Mouse (Mus musculus): ENCODE measurements around the gene Sept14. TPM values are rescaled to one million over a fixed set of nuclear protein-coding genes. Genes with fewer than 3 reads are reported as not detected.

Sept14 gene
- polyA plus RNA-seq (2015; fragmentation: Nextera tagmentation; extraction: Ambion mirVana), result not detected in 2 replicates

- no peaks in the 10 kb centered on the region for H3K27me3 ChIP-seq (replicated peaks; ENCODE audit: control insufficient read depth, insufficient read depth, low read length)
- H3K9me3 ChIP-seq (ENCODE audit: control insufficient read depth, low read length), result no peaks in the 10 kb centered on the region
- H3K36me3 ChIP-seq (ENCODE audit: control insufficient read depth, insufficient read depth, low read length), result no peaks in the 10 kb centered on the region
- H3K27ac ChIP-seq (ENCODE audit: low read length), result no peak within 1 kb of the TSS
- no peak within 1 kb of the TSS for H3K4me2 ChIP-seq (ENCODE audit: low read depth, low read length)
- H3K4me1 ChIP-seq (ENCODE audit: control insufficient read depth, insufficient read depth, low read length), result no peaks in the 10 kb centered on the region
- H3K4me3 ChIP-seq (ENCODE audit: low read length), result no peak within 1 kb of the TSS
- no peak within 1 kb of the TSS for H3K9ac ChIP-seq (ENCODE audit: low read depth, low read length)
- ATAC-seq, result no peak
- 66% methylated on average over 2 of the region's 2 CpGs for WGBS
Observed at GRCm38 (mm10) chr5:129708412-129708811, at the start of gene Sept14. Gene Sept14 (minus strand): TSS chr5:129708512.

GRCm38 (mm10) chr5:129756886-129757285 is 48.6 kb upstream of the Sept14 start:
- H3K9me3 ChIP-seq (ENCODE audit: control insufficient read depth, low read length), result no peaks in the 10 kb centered on the region
- H3K27ac ChIP-seq (ENCODE audit: low read length), result no peak overlapping the region
- no peak for ATAC-seq
- WGBS, result 92% methylated on average over 20 of the region's 20 CpGs
- H3K4me2 ChIP-seq (ENCODE audit: low read depth, low read length), result no peak overlapping the region
- H3K27me3 ChIP-seq (replicated peaks; ENCODE audit: control insufficient read depth, insufficient read depth, low read length), result no peaks in the 10 kb centered on the region
- no peaks in the 10 kb centered on the region for H3K4me1 ChIP-seq (ENCODE audit: control insufficient read depth, insufficient read depth, low read length)
- H3K4me3 ChIP-seq (ENCODE audit: low read length), result no peak overlapping the region
- H3K36me3 ChIP-seq (ENCODE audit: control insufficient read depth, insufficient read depth, low read length), result peaks cover 9% of the 10 kb centered on the region; the same call in 1 of the 2 replicates
- H3K9ac ChIP-seq (ENCODE audit: low read depth, low read length), result no peak overlapping the region

GRCm38 (mm10) chr5:129744050-129744449 is 35.7 kb upstream of the Sept14 start:
- Histone ChIP-seq H3K4me3 (ENCODE audit: low read length) (no peak overlapping the region), H3K9me3 (ENCODE audit: control insufficient read depth, low read length) (no peaks in the 10 kb centered on the region), H3K27me3 (replicated peaks; ENCODE audit: control insufficient read depth, insufficient read depth, low read length) (no peaks in the 10 kb centered on the region), H3K9ac (ENCODE audit: low read depth, low read length) (no peak overlapping the region; the same call in 1 of the 2 replicates), H3K4me1 (ENCODE audit: control insufficient read depth, insufficient read depth, low read length) (no peaks in the 10 kb centered on the region; the same call in 1 of the 2 replicates), H3K27ac (ENCODE audit: low read length) (peak overlapping the region; percentile 59), H3K4me2 (ENCODE audit: low read depth, low read length) (peak overlapping the region; percentile 29; the same call in 1 of the 2 replicates), H3K36me3 (ENCODE audit: control insufficient read depth, insufficient read depth, low read length) (peaks cover 17% of the 10 kb centered on the region)
- peak; percentile 69 for ATAC-seq
- 32% methylated on average over 6 of the region's 6 CpGs for WGBS

GRCm38 (mm10) chr5:129742903-129743488 is 34.7 kb upstream of the Sept14 start:
- Histone ChIP-seq H3K27ac (ENCODE audit: low read length) (0 out of 2 replicates have a peak overlapping the region, but pooled peaks have one; percentile 59), H3K36me3 (ENCODE audit: control insufficient read depth, insufficient read depth, low read length) (peaks cover 17% of the 10 kb centered on the region), H3K4me1 (ENCODE audit: control insufficient read depth, insufficient read depth, low read length) (no peaks in the 10 kb centered on the region; the same call in 1 of the 2 replicates), H3K4me3 (ENCODE audit: low read length) (no peak overlapping the region), H3K27me3 (replicated peaks; ENCODE audit: control insufficient read depth, insufficient read depth, low read length) (no peaks in the 10 kb centered on the region), H3K9me3 (ENCODE audit: control insufficient read depth, low read length) (no peaks in the 10 kb centered on the region), H3K4me2 (ENCODE audit: low read depth, low read length) (no peak overlapping the region), H3K9ac (ENCODE audit: low read depth, low read length) (no peak overlapping the region)
- WGBS, result 59% methylated on average over 7 of the region's 7 CpGs
- peak; percentile 87 for ATAC-seq

- Histone ChIP-seq H3K27ac (ENCODE audit: low read length) (no peak overlapping the region), H3K27me3 (replicated peaks; ENCODE audit: control insufficient read depth, insufficient read depth, low read length) (no peaks in the 10 kb centered on the region), H3K9me3 (ENCODE audit: control insufficient read depth, low read length) (no peaks in the 10 kb centered on the region), H3K9ac (ENCODE audit: low read depth, low read length) (no peak overlapping the region), H3K4me2 (ENCODE audit: low read depth, low read length) (no peak overlapping the region), H3K4me1 (ENCODE audit: control insufficient read depth, insufficient read depth, low read length) (no peaks in the 10 kb centered on the region; the same call in 1 of the 2 replicates), H3K36me3 (ENCODE audit: control insufficient read depth, insufficient read depth, low read length) (peaks cover 17% of the 10 kb centered on the region), H3K4me3 (ENCODE audit: low read length) (no peak overlapping the region)
- ATAC-seq, result no peak
- WGBS, result 100% methylated on average over 1 of the region's 1 CpGs
Observed at GRCm38 (mm10) chr5:129740976-129741375, 32.7 kb upstream of the Sept14 start.

GRCm38 (mm10) chr5:129731021-129731420 is 22.7 kb upstream of the Sept14 start:
- Histone ChIP-seq H3K27ac (ENCODE audit: low read length) (no peak overlapping the region), H3K4me1 (ENCODE audit: control insufficient read depth, insufficient read depth, low read length) (peaks cover 29% of the 10 kb centered on the region), H3K36me3 (ENCODE audit: control insufficient read depth, insufficient read depth, low read length) (no peaks in the 10 kb centered on the region), H3K4me2 (ENCODE audit: low read depth, low read length) (no peak overlapping the region), H3K27me3 (replicated peaks; ENCODE audit: control insufficient read depth, insufficient read depth, low read length) (no peaks in the 10 kb centered on the region), H3K9ac (ENCODE audit: low read depth, low read length) (no peak overlapping the region), H3K4me3 (ENCODE audit: low read length) (no peak overlapping the region), H3K9me3 (ENCODE audit: control insufficient read depth, low read length) (no peaks in the 10 kb centered on the region)
- no peak for ATAC-seq
- 54% methylated on average over 5 of the region's 5 CpGs for WGBS

- Histone ChIP-seq H3K9me3 (ENCODE audit: control insufficient read depth, low read length) (no peaks in the 10 kb centered on the region), H3K4me1 (ENCODE audit: control insufficient read depth, insufficient read depth, low read length) (peaks cover 29% of the 10 kb centered on the region), H3K36me3 (ENCODE audit: control insufficient read depth, insufficient read depth, low read length) (no peaks in the 10 kb centered on the region), H3K4me3 (ENCODE audit: low read length) (no peak overlapping the region), H3K4me2 (ENCODE audit: low read depth, low read length) (peak overlapping the region; percentile 30; the same call in 1 of the 2 replicates), H3K27me3 (replicated peaks; ENCODE audit: control insufficient read depth, insufficient read depth, low read length) (no peaks in the 10 kb centered on the region), H3K9ac (ENCODE audit: low read depth, low read length) (0 out of 2 replicates have a peak overlapping the region, but pooled peaks have one; percentile 40), H3K27ac (ENCODE audit: low read length) (peak overlapping the region; percentile 76)
- 58% methylated on average over 11 of the region's 11 CpGs for WGBS
- peak; percentile 76 for ATAC-seq
Observed at GRCm38 (mm10) chr5:129730344-129730743, 22.0 kb upstream of the Sept14 start.

GRCm38 (mm10) chr5:129729286-129729685 is 21.0 kb upstream of the Sept14 start:
- Histone ChIP-seq H3K4me2 (ENCODE audit: low read depth, low read length) (no peak overlapping the region), H3K9me3 (ENCODE audit: control insufficient read depth, low read length) (no peaks in the 10 kb centered on the region), H3K4me1 (ENCODE audit: control insufficient read depth, insufficient read depth, low read length) (peaks cover 29% of the 10 kb centered on the region), H3K36me3 (ENCODE audit: control insufficient read depth, insufficient read depth, low read length) (no peaks in the 10 kb centered on the region), H3K27me3 (replicated peaks; ENCODE audit: control insufficient read depth, insufficient read depth, low read length) (no peaks in the 10 kb centered on the region), H3K9ac (ENCODE audit: low read depth, low read length) (peak overlapping the region; percentile 45; the same call in 1 of the 2 replicates), H3K27ac (ENCODE audit: low read length) (peak overlapping the region; percentile 76), H3K4me3 (ENCODE audit: low read length) (no peak overlapping the region)
- ATAC-seq, result no peak
- 35% methylated on average over 11 of the region's 11 CpGs for WGBS

GRCm38 (mm10) chr5:129726784-129727183 is 18.5 kb upstream of the Sept14 start:
- H3K27me3 ChIP-seq (replicated peaks; ENCODE audit: control insufficient read depth, insufficient read depth, low read length), result no peaks in the 10 kb centered on the region
- WGBS, result 84% methylated on average over 3 of the region's 3 CpGs
- no peaks in the 10 kb centered on the region for H3K9me3 ChIP-seq (ENCODE audit: control insufficient read depth, low read length)
- ATAC-seq, result no peak
- no peaks in the 10 kb centered on the region for H3K36me3 ChIP-seq (ENCODE audit: control insufficient read depth, insufficient read depth, low read length)
- no peak overlapping the region for H3K4me3 ChIP-seq (ENCODE audit: low read length)
- peaks cover 29% of the 10 kb centered on the region for H3K4me1 ChIP-seq (ENCODE audit: control insufficient read depth, insufficient read depth, low read length)
- no peak overlapping the region for H3K9ac ChIP-seq (ENCODE audit: low read depth, low read length)
- peak overlapping the region; percentile 54 for H3K4me2 ChIP-seq (ENCODE audit: low read depth, low read length)
- 0 out of 2 replicates have a peak overlapping the region, but pooled peaks have one; percentile 57 for H3K27ac ChIP-seq (ENCODE audit: low read length)
